Mouse (Mus musculus): ENCODE measurements around the gene Gm10037.
"Not testable (repeated sequence)": the region's sequence is repeated elsewhere in the genome, so short reads cannot be mapped to it uniquely, and the experiment has no call there.

The Gm10037 gene

GRCm38 (mm10) chr13:67876049-67876698, 45.3 kb downstream of the Gm10037 start:
- not testable (repeated sequence) for DNase-seq (ENCODE audit: low spot score in 2 of 2)

DNA sequence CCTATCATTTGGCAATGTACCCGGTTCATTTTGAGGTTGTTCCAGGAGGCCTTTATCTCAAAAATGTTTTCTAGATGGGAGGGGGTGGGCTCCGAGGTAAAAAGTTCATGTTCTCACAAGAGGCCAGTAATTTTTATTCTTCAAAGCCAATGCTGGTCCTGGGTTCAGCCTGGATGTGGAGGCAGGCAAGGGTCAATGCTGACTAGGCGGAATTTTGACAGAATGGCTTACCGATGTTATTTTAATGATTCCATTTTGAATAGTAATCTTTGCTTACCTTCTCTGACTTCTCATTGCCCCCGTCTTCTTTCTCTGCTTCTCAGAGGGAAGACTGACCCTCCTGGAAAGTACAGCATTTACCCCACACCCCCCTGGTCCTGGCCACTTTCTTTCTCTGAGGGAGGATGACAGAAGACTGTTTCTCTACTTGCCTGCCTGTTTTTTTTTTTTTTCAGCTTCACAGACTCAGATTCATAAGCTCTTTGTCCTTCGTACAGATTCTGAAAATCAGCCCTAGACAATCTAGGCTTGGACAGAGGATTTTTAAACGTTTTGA, 45.9 kb downstream of the Gm10037 start:
- DNase-seq (ENCODE audit: low spot score in 2 of 2), result no peak

- DNase-seq (ENCODE audit: low spot score in 2 of 2), result no peak
Observed at GRCm38 (mm10) chr13:67883966-67884365, 53.1 kb downstream of the Gm10037 start.

Measured in spleen, postnatal 10 days (tissue).